Mouse (Mus musculus): Measurements from ENCODE around the gene Rnf121.
"Not testable (repeated sequence)": the region's sequence is repeated elsewhere in the genome, so short reads cannot be mapped to it uniquely, and the experiment has no call there.

Rnf121 gene

DNA sequence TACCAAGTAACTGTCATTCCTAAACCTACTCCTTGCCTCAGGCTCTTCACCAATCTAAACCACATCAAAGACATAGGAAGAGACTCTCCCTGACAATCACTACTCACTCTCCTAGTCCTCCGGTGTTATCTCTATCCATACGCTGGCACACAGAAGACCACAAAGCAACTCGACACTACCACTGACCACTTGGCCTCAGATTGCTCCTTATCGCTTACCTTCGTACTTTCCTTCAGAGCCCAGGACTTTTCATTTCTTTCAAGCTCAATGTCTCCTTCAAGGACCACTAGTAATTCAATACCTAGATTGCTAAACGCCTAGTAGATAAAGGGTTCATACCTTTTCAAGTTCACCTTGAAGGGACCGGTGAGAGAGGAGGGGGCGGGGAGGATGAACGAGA is 1.4 kb downstream of the Rnf121 start:
- DNase-seq = no peak

DNA sequence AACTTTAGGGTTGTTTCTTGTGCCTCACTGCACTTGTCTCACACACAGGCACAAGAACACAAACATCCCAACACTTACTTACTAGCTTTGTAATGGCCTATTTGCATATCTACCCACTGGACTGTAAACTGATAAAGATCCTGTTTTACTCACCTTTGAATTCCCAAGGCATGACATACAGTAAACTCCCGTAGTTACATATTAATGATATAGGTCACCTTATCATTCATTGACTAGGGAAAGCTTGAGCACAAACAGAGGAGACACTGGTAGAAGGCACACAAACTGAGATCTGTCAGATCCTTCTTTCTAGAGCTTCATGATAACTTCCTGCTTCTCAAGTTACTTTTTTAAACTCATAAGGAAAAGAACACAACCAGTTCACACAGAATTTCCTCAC is 3.1 kb downstream of the Rnf121 start:
- no peak for DNase-seq

DNA sequence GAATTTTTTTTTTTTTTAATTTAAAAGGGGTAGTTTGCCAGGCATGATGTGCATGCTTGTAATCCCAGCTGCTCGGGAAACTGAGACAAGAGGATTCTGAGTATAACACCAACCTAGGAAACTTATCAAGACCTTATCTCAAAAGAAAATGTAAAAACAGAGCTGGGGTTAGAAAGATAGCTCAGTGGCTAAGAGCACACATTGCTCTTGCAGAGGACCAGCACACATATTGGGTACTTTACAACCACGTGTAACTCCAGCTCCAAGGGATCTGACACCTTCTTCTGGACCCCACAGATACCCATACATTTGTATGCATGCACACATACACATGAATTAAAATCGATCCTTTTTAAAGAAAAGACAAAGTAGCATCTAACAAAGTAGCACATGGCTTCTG is 3.9 kb downstream of the Rnf121 start:
- DNase-seq = no peak

DNA sequence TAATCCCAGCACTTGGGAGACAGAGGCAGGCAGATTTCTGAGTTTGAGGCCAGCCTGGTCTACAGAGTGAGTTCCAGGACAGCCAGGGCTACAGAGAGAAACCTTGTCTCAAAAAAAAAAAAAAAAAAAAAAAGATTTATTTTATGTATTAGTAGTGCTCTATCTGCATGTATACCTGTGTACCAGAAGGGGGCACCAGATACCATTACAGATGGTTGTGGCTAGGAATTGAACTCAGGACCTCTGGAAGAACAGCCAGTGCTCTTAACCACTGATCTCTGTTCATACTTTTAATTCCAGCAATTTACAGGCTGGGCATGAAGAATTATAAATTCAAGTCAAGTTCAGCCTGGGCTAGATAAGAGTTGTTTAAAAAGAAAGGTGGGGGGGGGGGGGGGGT is 16.7 kb downstream of the Rnf121 start:
- DNase-seq = not testable (repeated sequence)

DNA sequence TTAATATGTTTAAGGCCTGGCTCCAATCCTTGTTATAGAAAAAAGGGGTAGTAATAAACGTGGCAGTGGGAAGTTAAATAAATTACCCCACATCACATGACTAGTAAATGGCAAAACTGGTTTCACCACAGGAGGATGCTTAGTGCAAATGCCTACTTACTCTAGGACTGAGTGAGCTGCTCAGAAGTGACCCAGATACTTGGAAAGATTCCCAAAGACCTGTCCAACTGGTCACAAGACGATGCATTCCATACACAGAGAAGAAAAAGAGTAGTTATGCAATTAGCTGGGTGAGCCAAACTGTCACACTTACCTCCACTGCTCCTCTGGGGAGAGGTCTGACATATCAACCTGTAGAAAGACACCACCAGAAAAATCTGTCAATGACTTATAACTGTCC is 23.0 kb downstream of the Rnf121 start:
- no peak for DNase-seq

DNA sequence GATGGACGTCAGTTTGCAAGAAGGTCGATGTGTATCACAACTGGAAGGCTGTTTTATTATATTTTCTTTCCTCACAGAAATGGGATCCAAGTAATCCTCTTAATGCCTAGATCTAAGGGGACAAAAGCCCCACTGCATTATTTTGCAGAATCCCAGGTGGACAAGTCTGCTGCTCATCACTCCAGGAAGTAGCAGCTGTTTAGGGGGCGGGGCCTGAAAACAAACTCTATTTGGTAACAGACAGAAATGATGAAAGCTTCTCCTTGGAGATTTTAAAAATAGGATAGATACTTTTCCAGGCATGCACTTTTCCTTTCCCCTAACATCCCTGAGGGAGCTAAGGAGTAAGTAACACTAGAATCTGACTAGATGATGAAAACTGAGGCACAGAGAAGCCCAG is 28.0 kb downstream of the Rnf121 start:
- no peak for DNase-seq

DNA sequence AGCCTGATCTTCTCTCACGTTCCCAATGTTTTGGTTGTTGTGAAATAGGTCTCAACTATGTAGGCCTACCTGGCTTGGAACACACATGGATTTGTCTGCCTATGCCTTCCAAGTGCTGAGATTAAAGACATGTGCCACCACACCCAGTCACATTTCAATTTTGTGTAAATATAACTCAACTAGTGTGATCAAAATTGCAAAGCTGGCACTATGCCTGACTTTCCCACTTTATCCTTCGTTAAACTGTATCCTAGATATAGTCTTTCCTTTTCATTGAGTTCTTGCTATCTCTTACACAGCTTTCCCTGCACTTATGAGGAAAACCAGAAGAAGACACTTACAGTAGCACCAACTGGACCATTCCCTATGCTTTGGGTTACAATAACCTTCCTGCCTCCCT is 29.7 kb downstream of the Rnf121 start:
- no peak for DNase-seq

DNA sequence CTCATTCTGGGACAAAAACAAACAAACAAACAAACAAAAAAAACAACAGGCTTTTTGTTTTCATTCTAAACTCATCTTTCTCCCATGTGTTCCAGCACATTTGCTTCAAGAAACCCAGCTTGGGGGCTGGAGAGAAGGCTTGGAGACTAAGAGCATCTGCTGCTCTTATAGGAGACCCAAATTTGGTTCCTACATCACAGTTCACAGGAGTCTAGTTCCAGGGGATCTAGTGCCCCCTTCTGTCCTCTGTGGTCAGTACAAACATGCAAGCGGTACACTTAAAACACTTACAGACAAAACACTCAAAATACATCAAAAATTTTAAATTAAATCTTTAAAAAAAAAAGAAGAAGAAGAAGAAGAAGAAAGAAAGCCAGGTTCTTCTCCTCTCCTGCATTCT is 30.4 kb downstream of the Rnf121 start:
- no peak for DNase-seq

DNA sequence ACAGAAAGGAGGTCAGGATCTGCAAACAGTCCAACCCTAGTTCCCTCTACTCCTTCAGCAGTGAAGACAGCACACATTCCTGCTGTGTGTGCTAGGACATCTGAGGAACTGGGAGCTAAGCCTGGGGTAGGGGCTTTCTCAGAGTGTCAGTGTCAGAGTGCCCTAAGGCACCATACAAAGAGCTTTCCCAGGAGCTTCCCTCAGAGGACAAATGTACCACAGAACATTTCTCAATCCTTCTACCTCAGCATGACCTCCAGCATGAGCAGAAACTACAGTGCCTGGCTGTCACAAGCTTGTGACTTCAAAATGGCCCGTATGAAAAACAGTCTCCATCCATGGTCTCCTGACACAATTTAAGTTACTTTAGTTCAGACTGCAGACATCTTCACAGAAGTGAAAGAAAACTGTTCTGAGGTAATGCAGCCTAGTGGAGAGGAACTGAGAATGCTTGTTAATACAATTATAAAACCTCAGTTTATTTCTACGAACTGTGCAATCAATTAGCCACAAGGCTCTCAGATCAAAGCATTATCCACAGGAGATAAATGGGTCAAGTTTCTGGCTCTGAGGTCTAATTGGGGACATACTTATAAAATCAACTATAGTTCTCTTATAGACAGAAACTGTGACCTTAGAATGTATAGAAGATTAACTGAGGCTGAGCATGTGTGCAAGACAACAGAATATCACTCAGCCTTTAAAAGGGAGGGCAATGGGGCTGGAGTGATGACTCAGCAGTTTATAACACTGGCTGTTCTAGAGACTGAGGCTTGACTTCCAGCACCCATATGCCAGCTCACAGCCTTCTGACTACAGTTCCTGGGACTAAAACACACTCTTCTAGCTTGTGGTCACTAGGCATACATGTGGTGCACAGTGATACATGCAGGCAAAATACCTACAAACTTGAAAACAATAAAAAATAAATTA is 39.8 kb downstream of the Rnf121 start:
- no peak for DNase-seq

DNA sequence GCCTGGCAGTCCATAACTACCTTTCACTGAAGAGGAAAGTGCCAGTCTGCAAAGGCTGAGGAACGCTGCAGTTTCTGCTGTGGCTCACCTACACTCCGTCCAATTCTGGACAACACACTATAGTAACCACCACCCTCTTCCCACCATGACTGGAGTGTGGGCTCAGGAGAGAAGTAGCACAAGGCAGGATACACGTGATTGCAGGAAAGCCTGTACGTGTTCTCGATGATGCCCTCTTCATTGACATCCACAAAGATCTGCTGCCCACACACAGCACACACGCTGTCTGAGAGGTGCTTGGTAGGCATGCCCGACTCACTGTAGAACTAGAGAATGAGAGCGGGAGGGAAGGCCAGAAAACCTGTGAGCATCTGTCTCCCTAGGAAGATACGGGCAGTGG is 41.4 kb downstream of the Rnf121 start:
- no peak for DNase-seq

DNA sequence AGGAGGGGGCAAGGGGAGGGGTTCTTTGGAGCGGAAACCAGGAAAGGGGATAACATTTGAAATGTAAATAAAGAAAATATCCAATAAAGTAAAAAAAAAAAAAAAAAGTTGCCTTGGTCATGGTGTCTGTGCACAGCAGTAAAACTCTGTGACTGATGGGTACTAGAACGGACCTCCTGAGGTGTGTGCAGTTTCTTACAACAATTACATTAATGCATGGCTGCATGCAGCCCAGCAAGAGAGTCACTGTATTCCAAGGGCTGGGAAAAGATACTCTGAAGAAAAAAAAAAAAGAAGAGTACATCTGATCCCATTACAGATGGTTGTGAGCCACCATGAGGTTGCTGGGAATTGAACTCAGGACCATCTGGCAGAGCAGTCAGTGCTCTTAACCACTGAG is 44.3 kb downstream of the Rnf121 start:
- DNase-seq = not testable (repeated sequence)

DNA sequence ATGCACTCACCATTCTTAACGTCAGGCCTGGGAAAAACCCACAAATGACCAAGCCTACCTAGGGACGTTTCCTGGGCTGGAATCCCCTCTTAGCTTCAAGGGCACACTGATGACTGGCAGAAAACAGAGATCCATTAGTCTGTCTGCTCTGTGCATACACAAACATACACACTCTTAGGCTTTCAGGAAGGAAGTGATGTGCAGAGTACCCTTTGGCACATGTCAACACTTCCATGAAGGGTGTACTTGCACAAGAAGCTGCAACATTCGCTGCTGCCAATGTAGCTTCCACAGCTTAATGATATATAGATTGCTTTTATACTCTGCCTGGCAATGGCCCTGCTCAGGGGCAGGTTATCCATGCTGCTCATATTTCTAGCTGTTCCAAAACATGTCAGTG is 45.9 kb downstream of the Rnf121 start:
- DNase-seq = no peak

DNA sequence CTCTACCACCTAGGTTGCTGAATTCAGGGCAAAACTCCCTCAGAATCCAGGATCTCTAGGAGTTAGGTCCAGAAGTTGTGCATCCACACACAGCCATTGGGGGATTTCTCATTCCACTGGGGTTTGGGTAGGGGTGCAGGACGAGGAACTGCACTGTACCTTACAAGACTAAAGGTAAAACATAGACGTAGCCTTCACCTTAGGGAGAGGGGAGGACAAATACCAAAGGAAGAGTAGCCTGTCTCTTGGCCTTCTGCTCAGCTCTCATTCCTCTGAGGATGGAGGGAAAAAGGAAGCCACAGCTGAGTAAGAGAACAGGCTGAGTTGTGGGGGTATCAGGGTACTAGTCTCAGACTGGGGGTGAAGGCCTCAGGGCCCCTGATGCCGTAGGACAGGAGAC is 46.7 kb downstream of the Rnf121 start, which contains the start of gene Il18bp:
Gene Il18bp (minus strand): TSS at position 101 of the 400 bp plus-strand sequence.
- DNase-seq = no peak

DNA sequence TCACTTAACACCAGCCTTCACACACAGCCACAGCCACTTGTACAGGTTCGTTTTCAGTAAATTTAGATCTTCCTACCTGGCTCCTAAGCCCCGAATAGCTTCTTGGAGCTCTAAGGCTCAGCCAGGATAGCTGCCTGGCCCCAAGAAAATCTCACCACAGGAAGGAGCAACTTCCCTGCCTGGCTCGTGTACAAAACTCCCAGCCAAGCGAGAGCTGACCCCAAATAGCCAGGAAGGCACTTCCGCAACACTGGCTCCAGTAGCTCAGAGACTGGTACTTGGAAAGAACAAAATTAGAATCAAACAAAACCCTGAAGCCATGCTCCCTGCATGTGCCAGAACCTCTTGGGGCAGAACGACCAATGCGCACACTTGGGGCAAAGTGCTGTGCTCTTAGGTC is 47.2 kb downstream of the Rnf121 start:
- peak in 1 of 2 experiments; percentile 22 for DNase-seq

DNA sequence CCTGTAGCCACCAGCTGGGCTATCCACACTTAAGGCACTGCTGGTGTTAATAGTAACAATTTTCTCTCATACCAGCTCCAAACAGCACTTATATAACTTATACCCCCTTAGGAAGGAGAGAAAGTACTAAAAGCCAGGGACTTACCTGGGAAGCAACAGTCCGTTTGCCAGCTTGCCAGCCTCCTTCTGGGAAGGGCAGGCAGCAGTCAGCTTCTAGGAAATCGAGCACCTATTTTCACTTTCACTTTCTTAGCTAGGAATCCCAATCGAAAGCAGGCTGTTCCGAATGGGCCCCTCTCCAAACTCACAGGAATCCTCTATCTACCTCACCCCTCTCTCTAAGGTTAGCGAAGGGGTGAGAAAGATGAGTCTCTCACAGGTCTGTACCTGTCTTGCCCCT is 47.8 kb downstream of the Rnf121 start:
- no peak for DNase-seq

DNA sequence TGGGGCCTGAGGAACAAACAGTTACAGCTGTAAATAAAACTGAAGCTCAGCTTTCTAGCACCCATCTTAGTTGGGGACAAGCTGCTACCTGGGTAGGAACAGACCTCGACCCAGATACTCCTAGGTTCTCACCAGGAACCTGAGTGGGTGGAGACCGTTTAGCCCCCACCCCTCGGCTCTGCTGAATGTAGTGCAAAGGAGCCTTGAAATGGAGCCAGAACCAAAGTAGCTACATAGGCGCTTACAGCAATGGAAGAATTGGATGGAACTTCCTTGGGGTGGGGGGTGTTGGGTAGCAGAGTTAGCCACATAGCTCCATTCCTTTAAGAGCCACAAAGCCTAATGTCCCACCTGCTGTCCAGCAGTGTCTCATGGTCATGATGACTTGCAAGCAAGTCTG is 48.3 kb downstream of the Rnf121 start:
- DNase-seq = no peak

DNA sequence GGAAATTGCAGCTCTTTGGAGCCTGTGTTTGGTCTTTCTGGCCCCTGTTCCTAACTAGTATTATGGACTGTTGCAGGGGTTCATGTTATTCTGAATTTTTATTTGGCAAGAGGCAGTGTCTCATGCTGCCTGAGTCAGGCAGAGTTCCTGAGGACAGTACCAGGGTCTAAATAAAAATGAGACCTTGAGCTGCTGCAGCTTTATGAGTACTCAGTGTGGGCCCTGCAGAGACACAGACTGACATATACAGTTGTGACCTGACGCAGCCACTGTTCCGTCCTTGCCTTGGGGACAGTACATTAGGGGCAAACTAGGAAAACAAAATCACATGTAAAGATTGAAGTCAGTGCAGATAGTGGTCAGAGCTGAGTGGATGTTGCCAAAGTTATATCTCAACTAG is 50.3 kb downstream of the Rnf121 start:
- DNase-seq = no peak

DNA sequence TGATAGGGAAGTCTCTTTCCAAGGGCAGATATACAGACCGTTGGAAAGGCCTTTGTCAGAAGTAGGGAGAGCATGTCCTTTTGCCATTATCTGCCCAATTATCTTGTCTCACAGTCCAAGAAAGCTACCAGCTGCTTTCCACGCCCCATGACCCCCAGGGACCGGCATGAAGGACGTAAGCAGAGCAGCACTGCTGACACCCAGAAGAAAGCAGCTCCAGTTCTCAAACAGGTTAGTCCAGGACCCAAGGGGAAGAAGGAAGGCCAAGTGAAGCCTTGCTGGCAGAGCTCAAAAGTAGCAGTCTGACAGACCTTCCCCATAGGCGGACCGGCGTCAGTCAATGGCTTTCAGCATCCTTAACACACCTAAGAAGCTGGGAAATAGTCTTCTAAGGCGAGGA is 51.9 kb downstream of the Rnf121 start:
- no peak for DNase-seq

DNA sequence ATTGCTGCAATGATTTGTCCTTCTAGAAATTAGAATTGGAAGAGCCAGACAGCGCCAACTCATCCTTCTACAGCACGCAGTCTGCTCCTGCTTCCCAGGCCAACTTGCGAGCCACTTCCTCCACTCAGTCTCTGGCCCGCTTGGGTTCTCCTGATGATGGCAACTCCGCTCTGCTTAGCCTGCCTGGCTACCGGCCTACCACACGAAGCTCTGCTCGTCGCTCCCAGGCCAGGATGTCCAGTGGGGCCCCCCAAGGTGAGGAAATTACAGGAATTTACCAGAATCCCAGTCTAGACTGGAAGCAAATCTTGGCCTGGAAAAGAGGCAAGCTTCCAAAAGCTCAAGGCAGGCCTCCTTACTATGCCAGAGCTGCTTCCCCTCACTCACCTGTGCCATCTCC is 53.4 kb downstream of the Rnf121 start:
- no peak for DNase-seq

DNA sequence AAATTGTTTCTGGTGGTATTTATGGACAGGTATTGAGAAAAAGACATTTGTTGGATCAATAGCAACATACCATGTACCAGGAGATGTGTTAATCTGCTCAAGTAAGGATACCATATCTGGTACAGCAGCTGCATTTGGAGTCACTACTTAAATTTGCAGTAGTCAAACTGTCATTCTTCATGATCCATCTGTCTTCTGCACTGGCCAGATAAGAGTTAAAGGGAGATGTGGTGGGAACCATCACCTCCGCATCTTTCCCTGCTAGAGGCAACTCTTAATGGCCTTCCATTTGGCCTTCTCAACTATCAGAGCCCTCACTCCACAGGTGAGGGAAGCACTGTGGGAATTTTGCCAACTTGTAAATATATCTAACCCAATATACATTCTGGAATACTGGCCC is 58.7 kb downstream of the Rnf121 start:
- DNase-seq = no peak

DNA sequence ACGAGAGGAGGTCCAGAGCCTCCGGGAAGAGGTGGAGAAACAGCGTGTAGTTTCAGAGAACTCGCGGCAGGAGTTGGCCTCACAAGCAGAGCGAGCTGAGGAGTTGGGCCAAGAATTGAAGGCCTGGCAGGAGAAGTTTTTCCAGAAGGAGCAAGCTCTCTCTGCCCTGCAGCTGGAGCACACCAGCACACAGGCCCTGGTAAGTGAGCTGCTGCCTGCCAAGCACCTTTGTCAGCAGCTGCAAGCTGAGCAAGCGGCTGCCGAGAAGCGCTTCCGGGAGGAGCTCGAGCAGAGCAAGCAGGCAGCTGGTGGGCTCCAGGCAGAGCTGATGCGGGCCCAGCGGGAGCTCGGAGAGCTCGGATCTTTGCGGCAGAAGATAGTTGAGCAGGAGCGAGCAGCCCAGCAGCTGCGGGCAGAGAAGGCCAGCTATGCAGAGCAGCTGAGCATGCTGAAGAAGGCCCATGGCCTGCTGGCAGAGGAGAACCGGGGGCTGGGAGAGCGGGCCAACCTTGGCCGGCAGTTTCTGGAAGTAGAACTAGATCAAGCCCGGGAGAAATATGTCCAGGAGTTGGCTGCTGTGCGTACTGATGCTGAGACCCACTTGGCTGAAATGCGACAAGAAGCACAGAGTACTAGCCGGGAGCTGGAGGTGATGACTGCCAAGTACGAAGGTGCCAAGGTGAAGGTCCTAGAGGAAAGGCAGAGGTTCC is 64.2 kb downstream of the Rnf121 start:
- DNase-seq = peak; percentile 27 to 85

DNA sequence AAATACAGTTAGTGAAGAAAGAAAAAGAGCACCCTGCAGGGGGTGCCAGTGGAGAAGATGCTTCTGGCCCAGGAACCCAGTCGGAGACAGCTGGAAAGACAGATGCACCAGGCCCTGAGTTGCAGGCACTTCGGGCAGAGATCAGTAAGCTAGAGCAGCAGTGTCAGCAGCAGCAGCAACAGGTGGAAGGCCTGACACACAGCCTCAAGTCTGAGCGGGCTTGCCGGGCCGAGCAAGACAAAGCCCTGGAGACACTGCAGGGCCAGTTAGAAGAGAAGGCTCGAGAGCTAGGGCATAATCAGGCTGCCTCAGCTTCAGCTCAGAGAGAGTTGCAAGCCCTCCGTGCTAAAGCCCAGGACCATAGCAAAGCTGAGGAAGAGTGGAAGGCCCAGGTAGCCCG is 65.0 kb downstream of the Rnf121 start:
- DNase-seq = no peak

DNA sequence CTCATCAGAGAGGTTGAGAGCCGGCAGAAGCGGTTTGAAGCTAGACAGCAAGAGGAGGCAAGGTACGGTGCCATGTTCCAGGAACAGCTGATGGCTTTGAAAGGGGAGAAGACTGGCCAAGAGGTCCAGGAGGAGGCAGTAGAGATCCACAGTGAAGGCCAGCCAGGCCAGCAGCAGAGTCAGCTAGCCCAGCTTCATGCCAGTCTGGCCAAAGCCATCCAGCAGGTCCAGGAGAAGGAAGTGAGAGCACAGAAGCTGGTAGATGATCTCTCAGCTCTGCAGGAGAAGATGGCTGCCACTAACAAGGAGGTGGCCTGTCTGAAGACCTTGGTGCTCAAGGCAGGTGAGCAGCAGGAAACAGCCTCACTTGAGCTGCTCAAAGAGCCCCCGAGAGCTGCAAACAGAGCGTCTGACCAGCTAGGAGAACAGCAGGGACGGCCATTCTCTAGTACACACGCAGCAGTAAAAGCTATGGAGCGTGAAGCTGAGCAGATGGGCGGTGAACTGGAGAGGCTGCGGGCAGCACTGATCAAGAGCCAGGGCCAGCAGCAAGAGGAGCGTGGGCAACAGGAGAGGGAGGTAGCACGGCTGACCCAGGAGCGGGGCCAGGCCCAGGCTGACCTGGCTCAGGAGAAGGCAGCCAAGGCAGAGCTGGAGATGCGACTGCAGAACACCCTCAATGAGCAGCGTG is 65.7 kb downstream of the Rnf121 start:
- no peak for DNase-seq
